Mouse (Mus musculus) heart, embryonic 12.5 days (tissue): ENCODE measurements around the gene Idh2. TPM values are rescaled to one million over a fixed set of nuclear protein-coding genes. Genes with fewer than 3 reads are reported as not detected.

Source experiments
- ATAC-seq: fragments of 200-750 bp; cut with Nextera tagmentation; 2 replicates; pipeline ENCODE4 v1.8.0; 2017; ENCODE audit warnings: moderate TSS enrichment, moderate library complexity; ENCODE audit not compliant: insufficient number of reproducible peaks, low FRiP score
- H3K27ac ChIP-seq: fragments of 300-500 bp; sonication (generic); 2 replicates; pipeline ENCODE4 v1.5.1; 2016; ENCODE audit warnings: mild to moderate bottlenecking, moderate library complexity; ENCODE audit not compliant: poor library complexity, severe bottlenecking
- H3K27me3 ChIP-seq: fragments of 300-500 bp; sonication (generic); replicated peaks from 2 replicates; pipeline ENCODE4 v1.6.1; 2016; ENCODE audit warnings: mild to moderate bottlenecking, moderate library complexity
- H3K36me3 ChIP-seq: fragments of 300-500 bp; sonication (generic); 2 replicates; pipeline ENCODE4 v1.6.1; 2016; ENCODE audit warnings: mild to moderate bottlenecking, moderate library complexity
- H3K4me1 ChIP-seq: fragments of 300-500 bp; sonication (generic); replicated peaks from 2 replicates; pipeline ENCODE4 v1.6.1; 2016; ENCODE audit warnings: mild to moderate bottlenecking
- H3K4me2 ChIP-seq: fragments of 300-500 bp; sonication (generic); 2 replicates; pipeline ENCODE4 v1.6.1; 2016; ENCODE audit warnings: mild to moderate bottlenecking, moderate library complexity
- H3K4me3 ChIP-seq: fragments of 300-500 bp; sonication (generic); 2 replicates; pipeline ENCODE4 v1.5.1; 2016; ENCODE audit warnings: mild to moderate bottlenecking
- H3K9ac ChIP-seq: fragments of 300-500 bp; sonication (generic); 2 replicates; pipeline ENCODE4 v1.6.1; 2016; ENCODE audit warnings: mild to moderate bottlenecking, moderate library complexity
- H3K9me3 ChIP-seq: fragments of 300-500 bp; sonication (generic); replicated peaks from 2 replicates; pipeline ENCODE4 v1.6.1; 2016; ENCODE audit warnings: mild to moderate bottlenecking, moderate library complexity
- WGBS: fragments of 180-500 bp; shearing (Covaris S2); methylation state at CpG from one replicate; pipeline ENCODE4 v1.1.7; 2016; 5-methylcytosine and 5-hydroxymethylcytosine counted together
- polyA plus RNA-seq: library from polyadenylated mRNA; unstranded; fragments of >200 nt; fragmentation: Nextera tagmentation; extraction: Ambion mirVana; gene quantifications from 2 replicates; pipeline ENCODE4 v1.2.1, GENCODE M21; 2016

The Idh2 gene
- polyA plus RNA-seq, 1 experiment from 2014 or later, result 1,569 TPM

DNA sequence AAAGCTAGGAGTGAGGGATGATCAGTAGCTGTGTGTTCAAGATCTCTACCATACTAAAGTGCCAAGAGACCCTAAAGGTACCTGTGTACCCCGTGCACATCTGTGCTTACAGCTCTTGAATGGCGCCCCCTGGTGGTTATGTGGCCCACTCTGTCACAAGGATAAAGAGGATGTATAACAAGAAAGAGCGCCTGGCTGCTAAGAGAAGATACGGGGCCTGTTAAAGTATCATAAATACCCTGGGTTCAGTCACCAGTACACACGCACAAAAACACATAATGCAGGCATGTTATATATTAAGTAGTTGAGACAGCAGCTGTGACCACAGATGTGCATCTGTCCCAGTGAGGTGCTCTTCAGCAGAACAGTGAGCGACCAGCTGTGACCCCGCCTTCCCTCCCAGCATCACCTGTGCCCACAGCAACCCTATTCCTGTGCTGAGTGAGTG lies 30.7 kb downstream of the Idh2 start:
- Histone ChIP-seq H3K9me3 (no peaks in the 10 kb centered on the region), H3K4me2 (no peak overlapping the region), H3K4me1 (peaks cover 24% of the 10 kb centered on the region), H3K27me3 (no peaks in the 10 kb centered on the region), H3K9ac (no peak overlapping the region), H3K27ac (no peak overlapping the region), H3K36me3 (peaks cover 71% of the 10 kb centered on the region), H3K4me3 (no peak overlapping the region)
- ATAC-seq, result no peak
- WGBS, result 63% methylated on average over 7 of the region's 7 CpGs

DNA sequence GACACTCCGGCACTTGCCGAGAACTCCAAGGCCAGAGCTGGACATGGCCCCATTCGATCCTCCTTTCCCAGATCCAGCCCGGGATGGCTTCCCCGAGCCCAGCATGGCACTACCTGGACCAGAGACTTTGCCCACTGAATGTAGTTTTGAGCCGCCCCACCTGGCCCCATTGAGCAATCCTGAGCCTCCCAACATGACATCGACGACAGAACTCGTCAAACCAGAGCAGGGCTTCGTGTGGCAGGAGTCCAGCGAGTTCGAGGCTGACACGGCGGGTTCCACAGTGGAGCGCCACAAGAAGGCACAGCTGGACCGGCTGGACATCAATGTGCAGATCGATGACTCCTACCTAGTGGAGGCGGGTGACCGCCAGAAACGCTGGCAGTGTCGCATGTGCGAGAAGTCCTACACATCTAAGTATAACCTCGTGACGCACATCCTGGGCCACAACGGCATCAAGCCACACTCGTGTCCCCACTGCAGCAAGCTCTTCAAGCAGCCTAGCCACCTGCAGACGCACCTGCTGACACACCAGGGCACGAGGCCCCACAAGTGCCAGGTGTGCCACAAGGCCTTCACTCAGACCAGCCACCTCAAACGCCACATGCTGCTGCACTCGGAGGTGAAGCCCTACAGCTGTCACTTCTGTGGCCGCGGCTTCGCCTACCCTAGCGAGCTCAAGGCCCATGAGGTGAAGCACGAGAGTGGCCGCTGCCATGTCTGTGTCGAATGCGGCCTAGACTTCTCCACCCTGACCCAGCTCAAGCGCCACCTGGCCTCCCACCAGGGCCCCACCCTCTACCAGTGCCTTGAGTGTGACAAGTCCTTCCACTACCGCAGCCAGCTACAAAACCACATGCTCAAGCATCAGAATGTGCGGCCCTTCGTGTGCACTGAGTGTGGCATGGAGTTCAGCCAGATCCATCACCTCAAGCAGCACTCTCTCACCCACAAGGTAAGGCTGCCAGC lies 33.3 kb downstream of the Idh2 start:
- Histone ChIP-seq H3K4me1 (peaks cover 46% of the 10 kb centered on the region), H3K4me3 (no peak overlapping the region), H3K27ac (0 out of 2 replicates have a peak overlapping the region, but pooled peaks have one; percentile 9), H3K27me3 (no peaks in the 10 kb centered on the region), H3K36me3 (peaks cover 47% of the 10 kb centered on the region), H3K9me3 (no peaks in the 10 kb centered on the region), H3K4me2 (no peak overlapping the region), H3K9ac (no peak overlapping the region)
- no peak for ATAC-seq
- 88% methylated on average over 42 of the region's 42 CpGs for WGBS

DNA sequence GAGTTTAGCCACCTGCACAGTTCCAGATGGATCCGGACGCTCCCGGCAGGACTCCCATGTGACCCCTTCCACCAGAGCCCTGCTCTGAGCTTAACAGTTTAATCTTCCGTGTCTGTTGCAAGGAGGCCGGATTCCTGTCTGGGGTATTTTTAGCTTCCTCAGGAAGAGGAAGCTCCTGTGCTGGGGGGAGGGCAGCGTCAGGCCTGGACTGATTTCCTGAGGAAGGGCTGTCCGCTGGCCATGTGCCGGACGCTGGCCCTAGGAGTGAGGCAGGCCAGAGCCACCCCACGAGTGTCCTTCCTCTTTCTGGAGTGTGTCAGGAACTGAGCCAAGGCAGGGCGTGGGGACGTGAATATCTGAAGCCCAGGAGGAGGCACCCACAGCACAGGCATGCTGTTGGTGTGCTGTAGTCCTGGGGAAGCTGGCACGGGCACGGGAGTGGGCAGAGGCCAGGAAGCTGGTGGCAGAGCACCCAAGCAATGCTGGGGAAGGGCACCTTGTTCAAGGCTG lies 36.3 kb downstream of the Idh2 start:
- H3K4me3 ChIP-seq, result 0 out of 2 replicates have a peak overlapping the region, but pooled peaks have one; percentile 0

DNA sequence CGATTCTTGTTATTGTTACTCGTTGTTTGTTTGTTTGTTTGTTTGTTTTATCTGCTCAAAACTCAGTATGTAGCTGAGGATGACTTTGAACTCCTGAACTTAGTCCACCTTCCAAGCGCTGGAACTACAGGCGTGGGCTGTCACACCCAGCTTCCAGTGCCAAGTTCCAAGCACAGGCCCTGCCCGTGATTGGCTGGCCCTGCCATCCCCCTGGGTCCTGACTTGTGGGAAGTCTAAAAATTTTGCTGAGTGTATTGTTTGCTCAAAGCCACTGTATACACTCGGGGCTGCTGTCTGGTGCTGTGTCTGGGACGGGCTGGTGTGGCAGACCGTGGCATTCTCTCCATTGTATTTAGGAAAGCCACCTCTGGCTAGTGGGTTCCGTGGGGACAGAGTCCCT lies 37.4 kb downstream of the Idh2 start:
- 65% methylated on average over 9 of the region's 9 CpGs for WGBS
- no peak overlapping the region for H3K4me2 ChIP-seq
- no peaks in the 10 kb centered on the region for H3K27me3 ChIP-seq
- H3K27ac ChIP-seq, result peak overlapping the region; percentile 31
- H3K36me3 ChIP-seq, result peaks cover 19% of the 10 kb centered on the region
- peaks cover 75% of the 10 kb centered on the region for H3K4me1 ChIP-seq
- no peaks in the 10 kb centered on the region for H3K9me3 ChIP-seq
- H3K9ac ChIP-seq, result no peak overlapping the region
- ATAC-seq, result no peak
- no peak overlapping the region for H3K4me3 ChIP-seq

More for the DNA sequence above, 36.3 kb downstream of the Idh2 start:
- H3K9me3 ChIP-seq, result no peaks in the 10 kb centered on the region
- H3K9ac ChIP-seq, result peak overlapping the region; percentile 47; the same call in 1 of the 2 replicates
- no peaks in the 10 kb centered on the region for H3K27me3 ChIP-seq
- peak; percentile 77 for ATAC-seq
- peaks cover 30% of the 10 kb centered on the region for H3K36me3 ChIP-seq
- H3K4me1 ChIP-seq, result peaks cover 70% of the 10 kb centered on the region
- H3K4me2 ChIP-seq, result peak overlapping the region; percentile 50
- 6% methylated on average over 14 of the region's 14 CpGs for WGBS
- peak overlapping the region; percentile 92 for H3K27ac ChIP-seq

DNA sequence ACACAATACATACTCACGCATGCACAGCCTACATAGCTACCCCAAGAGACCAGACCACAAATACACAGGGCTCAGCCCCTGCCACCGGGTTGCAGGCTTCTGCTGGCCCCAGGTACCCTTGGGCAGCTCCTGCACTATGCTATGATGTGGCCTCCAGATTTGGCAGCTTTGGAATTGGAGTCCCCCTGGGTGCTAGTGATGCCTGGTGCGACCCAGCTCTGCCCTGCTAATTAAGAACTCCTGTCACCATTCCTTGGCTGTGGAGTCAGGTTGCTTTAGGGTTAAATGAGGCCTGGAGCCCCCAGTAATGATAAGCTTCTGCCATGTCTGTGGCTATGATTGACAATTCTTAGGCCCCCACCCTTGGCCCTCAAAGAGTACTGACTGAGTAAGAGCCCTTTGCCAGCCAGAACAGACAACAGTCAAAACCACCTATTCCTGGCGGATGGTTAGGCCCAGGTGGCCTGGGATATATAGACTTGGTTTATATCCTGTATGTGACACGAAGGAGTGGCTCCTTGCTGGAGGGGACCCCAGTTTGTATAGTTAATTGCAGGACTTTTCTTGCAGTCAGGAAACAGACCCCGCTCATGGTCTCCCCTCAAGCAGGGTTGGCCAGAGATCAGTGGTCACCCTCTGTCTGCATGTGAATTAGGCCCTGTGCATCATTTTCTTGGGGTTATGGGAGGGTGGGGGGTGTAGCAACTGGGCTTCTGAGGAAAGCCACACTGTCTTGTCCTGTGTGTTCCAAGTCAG lies 38.1 kb downstream of the Idh2 start:
- H3K36me3 ChIP-seq, result peaks cover 13% of the 10 kb centered on the region
- H3K9ac ChIP-seq, result 0 out of 2 replicates have a peak overlapping the region, but pooled peaks have one; percentile 48
- 59% methylated on average over 6 of the region's 6 CpGs for WGBS
- H3K4me1 ChIP-seq, result peaks cover 79% of the 10 kb centered on the region
- H3K27me3 ChIP-seq, result no peaks in the 10 kb centered on the region
- no peak for ATAC-seq
- H3K27ac ChIP-seq, result peak overlapping the region; percentile 39
- H3K4me3 ChIP-seq, result no peak overlapping the region
- no peaks in the 10 kb centered on the region for H3K9me3 ChIP-seq
- no peak overlapping the region for H3K4me2 ChIP-seq

DNA sequence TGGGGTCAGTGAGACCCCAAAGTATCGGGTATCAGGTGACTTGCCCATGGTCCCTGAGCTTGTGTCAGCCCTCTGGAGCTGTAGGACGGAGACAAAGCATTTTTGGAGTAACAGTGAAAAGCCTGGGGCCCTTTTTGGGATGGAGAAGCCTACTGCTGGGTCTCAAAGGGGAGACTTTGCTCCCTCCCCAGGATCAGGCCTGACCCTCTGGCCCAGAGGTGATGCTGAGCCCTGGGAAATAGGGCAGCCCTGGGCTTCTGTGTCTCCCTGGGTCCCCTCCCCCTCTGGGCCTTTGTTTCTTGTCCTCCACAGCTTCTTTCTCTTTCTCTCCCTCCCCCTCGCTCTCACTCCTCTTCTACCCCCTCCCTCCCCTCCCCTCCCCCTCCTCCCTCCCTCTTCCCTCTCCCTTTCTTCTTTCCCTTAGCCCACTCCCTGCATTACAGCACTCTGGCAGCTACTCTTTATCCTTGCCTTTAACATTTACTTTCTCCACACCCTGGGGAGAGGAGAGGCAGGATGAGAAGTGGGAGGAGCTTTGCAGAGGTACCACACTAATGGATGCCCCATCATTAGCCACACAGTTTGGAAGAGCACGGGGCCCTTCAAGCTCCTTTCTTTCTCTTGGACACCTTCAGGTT lies 39.1 kb downstream of the Idh2 start:
- H3K36me3 ChIP-seq, result peaks cover 2% of the 10 kb centered on the region
- peak overlapping the region; percentile 42 for H3K27ac ChIP-seq
- H3K4me2 ChIP-seq, result no peak overlapping the region
- peaks cover 80% of the 10 kb centered on the region for H3K4me1 ChIP-seq
- no peak for ATAC-seq
- no peaks in the 10 kb centered on the region for H3K9me3 ChIP-seq
- 42% methylated on average over 4 of the region's 4 CpGs for whole genome bisulfite sequencing
- no peaks in the 10 kb centered on the region for H3K27me3 ChIP-seq
- peak overlapping the region; percentile 48 for H3K9ac ChIP-seq
- no peak overlapping the region for H3K4me3 ChIP-seq

DNA sequence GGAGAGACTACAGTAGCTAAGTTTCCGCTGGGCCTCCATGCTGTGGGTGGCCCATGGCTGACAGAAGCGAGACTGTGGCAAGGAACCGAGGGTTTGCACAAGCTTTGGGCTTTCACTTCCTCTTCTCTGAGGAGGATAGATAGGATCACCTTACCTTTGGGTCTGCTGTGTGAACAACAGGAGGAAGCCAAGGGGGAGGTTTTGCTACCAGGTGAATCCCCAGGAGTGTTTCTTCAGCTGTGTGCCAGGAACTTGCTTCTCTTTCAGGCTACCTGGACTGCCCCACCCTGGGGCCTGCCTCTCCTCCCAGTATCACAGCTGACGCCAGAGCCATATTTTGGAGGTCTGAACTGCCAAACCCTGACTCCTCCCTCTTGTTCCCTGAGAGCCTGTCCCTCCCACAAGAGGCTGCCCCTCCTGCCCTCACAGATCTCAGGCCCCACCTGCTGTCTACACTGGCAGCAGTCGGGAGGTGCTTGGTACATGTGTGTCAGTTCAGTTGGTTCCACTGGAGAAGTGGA lies 40.2 kb downstream of the Idh2 start:
- WGBS, result 42% methylated on average over 5 of the region's 5 CpGs
- no peaks in the 10 kb centered on the region for H3K27me3 ChIP-seq
- no peak overlapping the region for H3K4me2 ChIP-seq
- peak overlapping the region; percentile 59 for H3K27ac ChIP-seq
- H3K9me3 ChIP-seq, result no peaks in the 10 kb centered on the region
- H3K4me1 ChIP-seq, result peaks cover 83% of the 10 kb centered on the region
- ATAC-seq, result no peak
- H3K4me3 ChIP-seq, result no peak overlapping the region
- no peaks in the 10 kb centered on the region for H3K36me3 ChIP-seq
- H3K9ac ChIP-seq, result no peak overlapping the region

DNA sequence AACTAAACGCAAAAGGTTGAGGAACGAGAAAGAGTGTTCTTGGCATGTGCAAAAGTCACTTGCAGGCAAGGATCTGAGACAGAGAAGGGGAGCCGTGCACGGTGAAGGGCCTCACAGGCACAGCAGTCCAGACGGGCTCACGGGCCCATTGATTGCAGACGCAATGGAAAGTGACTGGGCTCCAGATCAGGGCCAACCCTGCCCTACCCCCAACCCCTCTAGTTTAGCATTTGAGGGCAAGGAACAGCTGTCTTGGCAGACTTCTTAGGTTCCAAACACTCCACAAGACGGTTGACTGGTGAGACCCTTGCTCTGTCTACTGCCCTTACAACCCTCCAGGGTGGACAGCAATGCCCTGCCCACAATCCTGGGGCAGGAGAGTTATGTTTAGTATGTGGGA lies 41.7 kb downstream of the Idh2 start:
- WGBS, result 82% methylated on average over 8 of the region's 8 CpGs
- H3K4me2 ChIP-seq, result no peak overlapping the region

DNA sequence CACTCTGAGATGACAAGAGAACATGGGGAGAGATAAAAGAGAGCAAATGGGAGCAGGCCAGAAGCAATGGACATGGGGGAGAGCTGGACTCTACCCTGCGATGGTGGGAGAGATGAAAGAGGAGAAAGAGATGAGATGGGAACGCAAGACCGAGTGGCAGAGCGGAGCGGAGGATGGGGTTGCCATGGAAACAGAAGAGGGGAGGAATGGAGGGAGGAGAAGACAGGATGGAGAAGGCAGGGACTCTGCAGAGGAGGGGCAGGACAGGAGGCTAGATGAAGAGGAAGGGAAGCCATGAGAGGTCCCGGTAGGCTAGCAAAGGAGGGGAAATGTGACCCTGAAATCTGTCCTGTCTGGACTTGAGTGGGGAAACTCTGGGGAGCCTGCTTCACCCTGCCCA lies 42.9 kb downstream of the Idh2 start:
- WGBS, result 75% methylated on average over 6 of the region's 6 CpGs

More for the DNA sequence above, 41.7 kb downstream of the Idh2 start:
- ATAC-seq, result no peak
- no peak overlapping the region for H3K27ac ChIP-seq
- H3K4me3 ChIP-seq, result no peak overlapping the region
- H3K9me3 ChIP-seq, result no peaks in the 10 kb centered on the region
- no peaks in the 10 kb centered on the region for H3K36me3 ChIP-seq
- no peaks in the 10 kb centered on the region for H3K27me3 ChIP-seq
- H3K4me1 ChIP-seq, result peaks cover 91% of the 10 kb centered on the region
- no peak overlapping the region for H3K9ac ChIP-seq

DNA sequence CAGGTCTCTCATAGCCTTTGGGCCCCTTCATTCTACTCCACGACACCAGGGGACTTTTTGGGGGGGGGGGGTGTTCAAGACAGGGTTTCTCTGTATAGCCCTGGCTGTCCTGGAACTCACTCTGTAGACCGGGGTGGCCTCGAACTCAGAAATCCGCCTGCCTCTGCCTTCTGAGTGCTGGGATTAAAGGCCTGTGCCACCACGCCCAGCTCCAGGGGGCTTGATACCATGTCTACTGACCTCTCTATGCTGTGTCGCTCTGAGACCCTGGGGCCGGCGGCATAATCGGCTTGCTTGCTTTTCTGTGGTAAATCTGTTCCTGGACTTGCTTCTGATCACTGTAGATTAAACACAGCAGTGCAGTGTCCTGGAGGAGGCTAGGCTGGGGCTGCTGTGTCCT lies 44.0 kb downstream of the Idh2 start:
- Histone ChIP-seq H3K9ac (peak overlapping the region; percentile 17; the same call in 1 of the 2 replicates), H3K36me3 (no peaks in the 10 kb centered on the region), H3K27ac (no peak overlapping the region), H3K4me3 (no peak overlapping the region), H3K4me2 (no peak overlapping the region), H3K27me3 (no peaks in the 10 kb centered on the region), H3K4me1 (peaks cover 84% of the 10 kb centered on the region), H3K9me3 (no peaks in the 10 kb centered on the region)
- ATAC-seq, result no peak
- 86% methylated on average over 9 of the region's 9 CpGs for WGBS

More for the DNA sequence above, 42.9 kb downstream of the Idh2 start:
- H3K9me3 ChIP-seq, result no peaks in the 10 kb centered on the region
- H3K9ac ChIP-seq, result no peak overlapping the region
- H3K27me3 ChIP-seq, result no peaks in the 10 kb centered on the region
- H3K4me2 ChIP-seq, result no peak overlapping the region
- no peak for ATAC-seq
- H3K4me1 ChIP-seq, result peaks cover 87% of the 10 kb centered on the region
- H3K27ac ChIP-seq, result no peak overlapping the region
- H3K4me3 ChIP-seq, result no peak overlapping the region
- H3K36me3 ChIP-seq, result no peaks in the 10 kb centered on the region
